ENCODE assay signal across 10 mouse cellular contexts in genomic region chr8:48981667-48982066, GRCm38 (mm10).
DNase-seq lines count a peak whose midpoint lies in the region; ATAC-seq and TF ChIP-seq lines count a peak whose summit lies in the region.
"Had no signal": no experiment of that assay in that cellular context is flagged by ENCODE, and none has a peak within 500 bp of the region (broad histone marks: within the 10 kb centered on the region; RNA-seq: fewer than 3 reads in every experiment).

No protein-coding gene starts in this region.

- no peak overlapping the region for H3K4me3 ChIP-seq in embryonic facial prominence, embryonic 14.5 days (ENCODE audit: low read depth, low read length)
- H3K4me3 ChIP-seq in hindbrain, embryonic 14.5 days (replicated peaks; ENCODE audit: low read length) = no peak overlapping the region
- H3K4me3 ChIP-seq in neural tube, embryonic 12.5 days = no peak overlapping the region
- no peak overlapping the region for H3K4me3 ChIP-seq in cerebellum, adult 2 months (replicated peaks; ENCODE audit: insufficient read depth, low read depth, low read length)
- H3K4me3 ChIP-seq: heart, embryonic 13.5 days had no signal

- no peak for TF ChIP-seq POLR2A in cerebellum, adult 2 months (IDR thresholded peaks at IDR 0.05; ENCODE audit: borderline replicate concordance, insufficient read depth, low read length)

- no peak overlapping the region for H3K9ac ChIP-seq in embryonic facial prominence, embryonic 14.5 days (ENCODE audit: low read depth, low read length)
- no peak overlapping the region for H3K9ac ChIP-seq in hindbrain, embryonic 14.5 days
- no peak overlapping the region for H3K9ac ChIP-seq in neural tube, embryonic 12.5 days
- H3K9ac ChIP-seq: heart, embryonic 13.5 days had no signal

- 36% methylated on average over 8 of the region's 8 CpGs for WGBS in embryonic facial prominence, embryonic 14.5 days
- WGBS in hindbrain, embryonic 14.5 days = 48% methylated on average over 8 of the region's 8 CpGs
- WGBS in neural tube, embryonic 12.5 days = 26% methylated on average over 8 of the region's 8 CpGs
- 81% methylated on average over 8 of the region's 8 CpGs for WGBS in cerebellum, adult 2 months

- no peaks in the 10 kb centered on the region for H3K4me1 ChIP-seq in embryonic facial prominence, embryonic 14.5 days (ENCODE audit: control insufficient read depth, insufficient read depth, low read length)
- 0 out of 2 replicates have a peak, but pooled peaks cover 8% of the 10 kb centered on the region for H3K4me1 ChIP-seq in hindbrain, embryonic 14.5 days (replicated peaks; ENCODE audit: control insufficient read depth, insufficient read depth, low read length)
- peaks cover 8% of the 10 kb centered on the region; the same call in 1 of the 2 replicates for H3K4me1 ChIP-seq in neural tube, embryonic 12.5 days
- H3K4me1 ChIP-seq in cerebellum, adult 2 months (ENCODE audit: control insufficient read depth, insufficient read depth, low read length) = no peaks in the 10 kb centered on the region
- H3K4me1 ChIP-seq: heart, embryonic 13.5 days had no signal

- peak; percentile 88 for ATAC-seq in embryonic facial prominence, embryonic 14.5 days (ENCODE audit: low read depth)
- peak; percentile 74 for ATAC-seq in hindbrain, embryonic 14.5 days (ENCODE audit: low FRiP score)
- ATAC-seq in neural tube, embryonic 12.5 days (ENCODE audit: low FRiP score, low read depth) = peak; percentile 89

- DNase-seq in embryo, embryonic 11.5 days (ENCODE audit: low read depth, low spot score) = peak; percentile 29
- DNase-seq in embryonic facial prominence, embryonic 14.5 days (ENCODE audit: low spot score) = peak; percentile 68
- peak; percentile 57 for DNase-seq in hindbrain, embryonic 14.5 days (ENCODE audit: low spot score)
- no peak for DNase-seq in heart, postnatal 36 days
- DNase-seq in cerebellum, adult 2 months = no peak
- DNase-seq in right cerebral cortex, adult 2 months (ENCODE audit: low spot score in 2 of 2) = no peak
- DNase-seq: adrenal gland, postnatal 10 days; gastrocnemius, postnatal 10 days had no signal

- no peak overlapping the region for H3K4me2 ChIP-seq in embryonic facial prominence, embryonic 14.5 days (ENCODE audit: low read depth, low read length)
- no peak overlapping the region for H3K4me2 ChIP-seq in hindbrain, embryonic 14.5 days (replicated peaks)
- no peak overlapping the region for H3K4me2 ChIP-seq in neural tube, embryonic 12.5 days (replicated peaks)
- H3K4me2 ChIP-seq: heart, embryonic 13.5 days had no signal

- TF ChIP-seq CTCF in cerebellum, adult 2 months (IDR thresholded peaks at IDR 0.05; ENCODE audit: borderline replicate concordance, insufficient read depth, low read depth, low read length) = no peak

- no peaks in the 10 kb centered on the region for H3K9me3 ChIP-seq in embryonic facial prominence, embryonic 14.5 days (ENCODE audit: control insufficient read depth, low read length)
- H3K9me3 ChIP-seq in hindbrain, embryonic 14.5 days (ENCODE audit: control insufficient read depth, low read length) = no peaks in the 10 kb centered on the region
- H3K9me3 ChIP-seq in neural tube, embryonic 12.5 days = no peaks in the 10 kb centered on the region
- H3K9me3 ChIP-seq: heart, embryonic 13.5 days had no signal

- no peaks in the 10 kb centered on the region for H3K36me3 ChIP-seq in embryonic facial prominence, embryonic 14.5 days (ENCODE audit: control insufficient read depth, insufficient read depth, low read length)
- no peaks in the 10 kb centered on the region for H3K36me3 ChIP-seq in hindbrain, embryonic 14.5 days (replicated peaks; ENCODE audit: control insufficient read depth, insufficient read depth)
- no peaks in the 10 kb centered on the region for H3K36me3 ChIP-seq in neural tube, embryonic 12.5 days
- H3K36me3 ChIP-seq: heart, embryonic 13.5 days had no signal

- no peaks in the 10 kb centered on the region for H3K27me3 ChIP-seq in embryonic facial prominence, embryonic 14.5 days (replicated peaks; ENCODE audit: control insufficient read depth, insufficient read depth, low read length)
- no peaks in the 10 kb centered on the region for H3K27me3 ChIP-seq in hindbrain, embryonic 14.5 days (ENCODE audit: control insufficient read depth, insufficient read depth, low read length)
- no peaks in the 10 kb centered on the region for H3K27me3 ChIP-seq in neural tube, embryonic 12.5 days (replicated peaks)
- no peaks in the 10 kb centered on the region for H3K27me3 ChIP-seq in cerebellum, adult 2 months (ENCODE audit: control insufficient read depth, insufficient read depth, low read length)
- H3K27me3 ChIP-seq: heart, embryonic 13.5 days had no signal

- H3K27ac ChIP-seq in embryonic facial prominence, embryonic 14.5 days (replicated peaks; ENCODE audit: low read depth, low read length) = no peak overlapping the region
- no peak overlapping the region for H3K27ac ChIP-seq in hindbrain, embryonic 14.5 days
- H3K27ac ChIP-seq in neural tube, embryonic 12.5 days = no peak overlapping the region
- no peak overlapping the region for H3K27ac ChIP-seq in cerebellum, adult 2 months (ENCODE audit: insufficient read depth, low read length)
- H3K27ac ChIP-seq: heart, embryonic 13.5 days had no signal

- intact Hi-C loops in heart, postnatal 36 days (cut with DNase I) = no loop called here

Comparison
In these comparisons a context has a peak if more than half of its experiments do, and no peak if none do; other contexts are left out.
1. DNase-seq: peak in embryo, embryonic 11.5 days (single experiment), embryonic facial prominence, embryonic 14.5 days (single experiment) and hindbrain, embryonic 14.5 days (single experiment); none in heart, postnatal 36 days (0 of 2), cerebellum, adult 2 months (0 of 2) and right cerebral cortex, adult 2 months (0 of 2).
2. Peak in every context shown above with its lines, with median percentiles within 50 percentile points of each other: ATAC-seq.